Mouse (Mus musculus): ENCODE measurements at regions not wholly inside any gene's neighbourhood (a gene's known extent, or its start where the extent isn't known, plus 50 kb on each side); places are given as distances from the start of the nearest gene placed in this dataset.

GRCm38 (mm10) chr3:37956543-37956942 is 232.3 kb upstream of the Gm5148 start:
- no peak for TF ChIP-seq MYOD1 (IDR thresholded peaks at IDR 0.05; ENCODE audit: control insufficient read depth in 1 of 3, insufficient read length in 2 of 3, low read depth in 2 of 3)
- no peak for TF ChIP-seq POLR2A (IDR thresholded peaks at IDR 0.05; ENCODE audit: insufficient read length, low read depth)
- no peak for TF ChIP-seq CEBPB (IDR thresholded peaks at IDR 0.05; ENCODE audit: insufficient read depth, poor library complexity, severe bottlenecking)
- no peak for TF ChIP-seq USF1 (IDR thresholded peaks at IDR 0.05; ENCODE audit: low read depth)
- TF ChIP-seq POLR2AphosphoS2 (IDR thresholded peaks at IDR 0.05; ENCODE audit: insufficient read length, low read depth) = no peak
- Histone ChIP-seq H3K79me2 (ENCODE audit: control insufficient read depth, insufficient read depth) (no peaks in the 10 kb centered on the region), H3K4me2 (ENCODE audit: low read depth) (no peak overlapping the region)

GRCm38 (mm10) chr3:37952891-37953290 is 228.6 kb upstream of the Gm5148 start:
- no peaks in the 10 kb centered on the region for H3K79me2 ChIP-seq (ENCODE audit: control insufficient read depth, insufficient read depth)
- H3K4me2 ChIP-seq (ENCODE audit: low read depth) = no peak overlapping the region
- H3K27me3 ChIP-seq (ENCODE audit: control insufficient read depth, insufficient read depth, insufficient read length) = no peaks in the 10 kb centered on the region
- no peak for TF ChIP-seq TCF12 (IDR thresholded peaks at IDR 0.05; ENCODE audit: insufficient read depth, poor library complexity, severe bottlenecking)
- no peak for TF ChIP-seq MYOD1 (IDR thresholded peaks at IDR 0.05; ENCODE audit: control insufficient read depth in 1 of 3, insufficient read length in 2 of 3, low read depth in 2 of 3)
- TF ChIP-seq E2F4 (IDR thresholded peaks at IDR 0.05; ENCODE audit: insufficient read depth) = no peak
- TF ChIP-seq USF1 (IDR thresholded peaks at IDR 0.05; ENCODE audit: low read depth) = no peak
- no peak overlapping the region for H3K4me3 ChIP-seq
- no peaks in the 10 kb centered on the region for H3K36me3 ChIP-seq (ENCODE audit: control insufficient read depth, insufficient read depth)
- no peak overlapping the region for H3ac ChIP-seq (ENCODE audit: control insufficient read depth, insufficient read length)

More at GRCm38 (mm10) chr3:37956543-37956942, 232.3 kb upstream of the Gm5148 start:
- Histone ChIP-seq H3ac (ENCODE audit: control insufficient read depth, insufficient read length) (no peak overlapping the region), H3K27me3 (ENCODE audit: control insufficient read depth, insufficient read depth, insufficient read length) (no peaks in the 10 kb centered on the region), H3K36me3 (ENCODE audit: control insufficient read depth, insufficient read depth) (no peaks in the 10 kb centered on the region), H3K4me3 (no peak overlapping the region)

GRCm38 (mm10) chr3:37952251-37952650 is 228.0 kb upstream of the Gm5148 start:
- Histone ChIP-seq H3K4me3 (no peak overlapping the region), H3ac (ENCODE audit: control insufficient read depth, insufficient read length) (no peak overlapping the region), H3K79me2 (ENCODE audit: control insufficient read depth, insufficient read depth) (no peaks in the 10 kb centered on the region), H3K36me3 (ENCODE audit: control insufficient read depth, insufficient read depth) (no peaks in the 10 kb centered on the region), H3K4me2 (ENCODE audit: low read depth) (no peak overlapping the region), H3K27me3 (ENCODE audit: control insufficient read depth, insufficient read depth, insufficient read length) (no peaks in the 10 kb centered on the region)
- TF ChIP-seq POLR2A (IDR thresholded peaks at IDR 0.05; ENCODE audit: insufficient read length, low read depth) = no peak
- TF ChIP-seq MYOG (IDR thresholded peaks at IDR 0.05; ENCODE audit: control insufficient read depth in 1 of 3, insufficient read depth in 1 of 3, insufficient read length in 2 of 3, low read depth in 2 of 3) = no peak
- no peak for TF ChIP-seq CEBPB (IDR thresholded peaks at IDR 0.05; ENCODE audit: insufficient read depth, poor library complexity, severe bottlenecking)
- TF ChIP-seq TCF3 (IDR thresholded peaks at IDR 0.05; ENCODE audit: insufficient read length, low read depth) = no peak
- no peak for TF ChIP-seq TCF12 (IDR thresholded peaks at IDR 0.05; ENCODE audit: insufficient read depth, poor library complexity, severe bottlenecking)
- no peak for TF ChIP-seq POLR2AphosphoS2 (IDR thresholded peaks at IDR 0.05; ENCODE audit: insufficient read length, low read depth)
- no peak for TF ChIP-seq REST (IDR thresholded peaks at IDR 0.05; ENCODE audit: insufficient read depth, insufficient read length)
- no peak for TF ChIP-seq MYOD1 (IDR thresholded peaks at IDR 0.05; ENCODE audit: control insufficient read depth in 1 of 3, insufficient read length in 2 of 3, low read depth in 2 of 3)
- TF ChIP-seq SRF (IDR thresholded peaks at IDR 0.05; ENCODE audit: control insufficient read depth, insufficient read length, low read depth) = no peak
- no peak for TF ChIP-seq USF1 (IDR thresholded peaks at IDR 0.05; ENCODE audit: low read depth)
- no peak for TF ChIP-seq MAX (IDR thresholded peaks at IDR 0.05; ENCODE audit: low read depth)
- TF ChIP-seq E2F4 (IDR thresholded peaks at IDR 0.05; ENCODE audit: insufficient read depth) = no peak

- Histone ChIP-seq H3ac (ENCODE audit: control insufficient read depth, insufficient read length) (no peak overlapping the region), H3K4me2 (ENCODE audit: low read depth) (no peak overlapping the region), H3K79me2 (ENCODE audit: control insufficient read depth, insufficient read depth) (no peaks in the 10 kb centered on the region), H3K27me3 (ENCODE audit: control insufficient read depth, insufficient read depth, insufficient read length) (no peaks in the 10 kb centered on the region), H3K36me3 (ENCODE audit: control insufficient read depth, insufficient read depth) (no peaks in the 10 kb centered on the region), H3K4me3 (no peak overlapping the region)
- TF ChIP-seq CEBPB (IDR thresholded peaks at IDR 0.05; ENCODE audit: insufficient read depth, poor library complexity, severe bottlenecking) (no peak), POLR2AphosphoS2 (IDR thresholded peaks at IDR 0.05; ENCODE audit: insufficient read length, low read depth) (no peak), MYOD1 (IDR thresholded peaks at IDR 0.05; ENCODE audit: control insufficient read depth in 1 of 3, insufficient read length in 2 of 3, low read depth in 2 of 3) (no peak), REST (IDR thresholded peaks at IDR 0.05; ENCODE audit: insufficient read depth, insufficient read length) (no peak), POLR2A (IDR thresholded peaks at IDR 0.05; ENCODE audit: insufficient read length, low read depth) (no peak), TCF12 (IDR thresholded peaks at IDR 0.05; ENCODE audit: insufficient read depth, poor library complexity, severe bottlenecking) (no peak), MAX (IDR thresholded peaks at IDR 0.05; ENCODE audit: low read depth) (no peak), MYOG (IDR thresholded peaks at IDR 0.05; ENCODE audit: control insufficient read depth in 1 of 3, insufficient read depth in 1 of 3, insufficient read length in 2 of 3, low read depth in 2 of 3) (no peak), E2F4 (IDR thresholded peaks at IDR 0.05; ENCODE audit: insufficient read depth) (no peak), TCF3 (IDR thresholded peaks at IDR 0.05; ENCODE audit: insufficient read length, low read depth) (no peak), USF1 (IDR thresholded peaks at IDR 0.05; ENCODE audit: low read depth) (no peak), SRF (IDR thresholded peaks at IDR 0.05; ENCODE audit: control insufficient read depth, insufficient read length, low read depth) (no peak)
Observed at GRCm38 (mm10) chr3:37943661-37944060, 219.4 kb upstream of the Gm5148 start.

DNA sequence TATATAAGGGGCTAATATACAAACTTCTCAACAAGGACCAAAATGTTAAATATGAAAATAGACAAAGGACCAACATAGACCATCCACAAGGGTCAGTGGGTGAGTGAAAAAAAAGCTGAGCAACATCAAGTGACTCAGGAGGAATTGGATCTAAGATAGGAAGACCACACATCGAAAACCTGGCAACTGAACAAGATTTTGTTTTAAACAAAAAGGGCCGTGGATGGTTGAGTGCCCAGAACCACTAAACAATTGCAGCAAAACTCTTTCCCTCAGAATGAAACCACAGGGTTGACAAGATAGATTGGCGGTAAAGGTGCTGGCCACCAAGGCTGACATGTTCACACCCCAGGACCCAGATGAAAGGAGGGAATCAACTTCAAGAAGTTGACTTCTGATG is 215.7 kb upstream of the Gm5148 start:
- Histone ChIP-seq H3ac (ENCODE audit: control insufficient read depth, insufficient read length) (no peak overlapping the region), H3K79me2 (ENCODE audit: control insufficient read depth, insufficient read depth) (no peaks in the 10 kb centered on the region), H3K4me2 (ENCODE audit: low read depth) (no peak overlapping the region), H3K4me3 (no peak overlapping the region), H3K36me3 (ENCODE audit: control insufficient read depth, insufficient read depth) (no peaks in the 10 kb centered on the region), H3K27me3 (ENCODE audit: control insufficient read depth, insufficient read depth, insufficient read length) (no peaks in the 10 kb centered on the region)
- no peak for TF ChIP-seq POLR2A (IDR thresholded peaks at IDR 0.05; ENCODE audit: insufficient read length, low read depth)
- TF ChIP-seq MYOG (IDR thresholded peaks at IDR 0.05; ENCODE audit: control insufficient read depth in 1 of 3, insufficient read depth in 1 of 3, insufficient read length in 2 of 3, low read depth in 2 of 3) = no peak
- 0 out of 2 replicates have a peak, but pooled peaks have one; percentile 25 for TF ChIP-seq CEBPB (IDR thresholded peaks at IDR 0.05; ENCODE audit: insufficient read depth, poor library complexity, severe bottlenecking)
- no peak for TF ChIP-seq TCF12 (IDR thresholded peaks at IDR 0.05; ENCODE audit: insufficient read depth, poor library complexity, severe bottlenecking)

Measured in myocyte (in vitro differentiated cells).